Mouse (Mus musculus): ENCODE data around the gene Trp53tg5. TPM values are rescaled to one million over a fixed set of nuclear protein-coding genes. Genes with fewer than 3 reads are reported as not detected.

The Trp53tg5 gene
- polyA plus RNA-seq, 1 experiment from 2014 or later: not detected

DNA sequence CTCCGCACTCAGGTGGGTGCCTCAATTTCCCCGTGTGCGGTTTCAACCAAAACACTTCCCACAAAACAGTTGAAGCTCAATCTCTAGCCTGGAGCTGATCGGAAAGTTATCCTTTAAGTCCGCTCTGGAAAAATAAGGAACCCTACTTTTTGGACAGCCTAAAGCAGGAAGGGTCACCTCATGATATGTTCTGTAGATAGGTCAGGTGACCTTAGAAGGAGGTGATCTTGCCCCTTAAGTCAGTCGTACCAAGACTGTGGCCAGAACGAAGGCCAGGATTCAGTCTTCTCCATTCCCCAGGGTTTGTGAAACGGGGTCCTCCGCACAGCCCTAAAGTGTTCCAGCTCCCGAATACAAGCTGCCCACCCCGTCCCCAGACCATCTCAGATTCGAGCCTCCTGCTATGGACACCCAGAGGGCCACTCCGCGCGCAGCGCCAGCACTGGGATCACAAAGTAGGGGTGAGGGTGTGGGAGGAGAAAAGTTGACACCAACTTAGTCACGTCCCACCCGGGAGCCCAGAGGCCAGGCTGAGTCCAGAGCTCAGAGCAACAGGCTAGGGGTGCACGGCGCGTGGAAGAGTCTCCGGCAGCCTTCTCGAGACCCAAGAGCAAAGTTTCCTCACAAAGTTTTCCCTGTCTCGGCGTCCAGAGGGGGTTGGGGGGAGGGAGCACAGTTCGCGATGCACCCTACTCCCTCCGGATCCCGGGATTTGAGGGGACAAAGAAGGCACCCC lies 31.0 kb downstream of the Trp53tg5 start:
- Histone ChIP-seq H3K4me2 (ENCODE audit: low read depth, low read length, severe bottlenecking) (peak overlapping the region; percentile 90), H3K4me3 (ENCODE audit: low read depth, low read length) (peak overlapping the region; percentile 56), H3K27me3 (ENCODE audit: control insufficient read depth, insufficient read depth, low read length) (peaks cover 5% of the 10 kb centered on the region; the same call in 1 of the 2 replicates), H3K4me1 (replicated peaks; ENCODE audit: control insufficient read depth, insufficient read depth, low read length) (peaks cover 9% of the 10 kb centered on the region), H3K36me3 (ENCODE audit: control insufficient read depth, insufficient read depth, low read length) (no peaks in the 10 kb centered on the region), H3K9ac (ENCODE audit: low read length) (peak overlapping the region; percentile 73), H3K27ac (ENCODE audit: low read depth, low read length) (no peak overlapping the region), H3K9me3 (ENCODE audit: control insufficient read depth, low read length) (no peaks in the 10 kb centered on the region)
- peak; percentile 64 for DNase-seq (ENCODE audit: low spot score)
- WGBS: 2% methylated on average over 29 of the region's 29 CpGs
- peak; percentile 68 for ATAC-seq (replicated peaks; ENCODE audit: low FRiP score)

- H3K9me3 ChIP-seq (ENCODE audit: control insufficient read depth, low read length): no peaks in the 10 kb centered on the region
- 32% methylated on average over 7 of the region's 7 CpGs for WGBS
- peak overlapping the region; percentile 56 for H3K4me3 ChIP-seq (ENCODE audit: low read depth, low read length)
- no peak for DNase-seq (ENCODE audit: low spot score)
- no peaks in the 10 kb centered on the region for H3K36me3 ChIP-seq (ENCODE audit: control insufficient read depth, insufficient read depth, low read length)
- peak overlapping the region; percentile 90 for H3K4me2 ChIP-seq (ENCODE audit: low read depth, low read length, severe bottlenecking)
- 0 out of 2 replicates have a peak overlapping the region, but pooled peaks have one; percentile 73 for H3K9ac ChIP-seq (ENCODE audit: low read length)
- peaks cover 5% of the 10 kb centered on the region; the same call in 1 of the 2 replicates for H3K27me3 ChIP-seq (ENCODE audit: control insufficient read depth, insufficient read depth, low read length)
- no peak overlapping the region for H3K27ac ChIP-seq (ENCODE audit: low read depth, low read length)
- peaks cover 9% of the 10 kb centered on the region for H3K4me1 ChIP-seq (replicated peaks; ENCODE audit: control insufficient read depth, insufficient read depth, low read length)
- no peak for ATAC-seq (replicated peaks; ENCODE audit: low FRiP score)
These were observed 31.8 kb downstream of the Trp53tg5 start for GRCm38 (mm10) chr2:164441731-164442130.

- Histone ChIP-seq H3K27me3 (ENCODE audit: control insufficient read depth, insufficient read depth, low read length) (peaks cover 5% of the 10 kb centered on the region; the same call in 1 of the 2 replicates), H3K27ac (ENCODE audit: low read depth, low read length) (no peak overlapping the region), H3K4me2 (ENCODE audit: low read depth, low read length, severe bottlenecking) (no peak overlapping the region), H3K4me3 (ENCODE audit: low read depth, low read length) (no peak overlapping the region), H3K4me1 (replicated peaks; ENCODE audit: control insufficient read depth, insufficient read depth, low read length) (peaks cover 11% of the 10 kb centered on the region), H3K9me3 (ENCODE audit: control insufficient read depth, low read length) (no peaks in the 10 kb centered on the region), H3K36me3 (ENCODE audit: control insufficient read depth, insufficient read depth, low read length) (no peaks in the 10 kb centered on the region), H3K9ac (ENCODE audit: low read length) (no peak overlapping the region)
- ATAC-seq (replicated peaks; ENCODE audit: low FRiP score): no peak
- DNase-seq (ENCODE audit: low spot score): no peak
- 40% methylated on average over 8 of the region's 8 CpGs for WGBS
These were observed 32.4 kb downstream of the Trp53tg5 start for GRCm38 (mm10) chr2:164441155-164441554.

DNA sequence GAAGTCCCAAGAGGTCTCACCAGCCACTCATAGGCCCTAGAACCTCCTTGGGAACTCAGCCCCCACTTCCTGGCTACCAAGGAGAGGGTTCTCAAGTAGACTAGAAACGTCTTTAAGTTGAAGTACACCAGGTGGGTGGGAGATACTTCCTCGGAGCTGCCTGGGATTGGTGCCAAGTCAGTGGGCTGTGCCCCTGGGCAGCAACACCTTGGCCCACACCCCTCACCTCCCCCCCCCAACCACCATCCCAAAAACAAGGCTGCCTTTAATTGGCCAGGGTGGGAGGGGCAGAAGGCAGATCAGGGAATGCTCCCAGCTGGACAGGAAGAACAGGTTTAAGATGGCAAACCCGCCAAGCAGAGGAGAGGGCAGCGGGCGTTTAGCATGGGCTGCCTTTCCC lies 33.2 kb downstream of the Trp53tg5 start:
- Histone ChIP-seq H3K4me3 (ENCODE audit: low read depth, low read length) (no peak overlapping the region), H3K9ac (ENCODE audit: low read length) (no peak overlapping the region), H3K9me3 (ENCODE audit: control insufficient read depth, low read length) (no peaks in the 10 kb centered on the region), H3K27me3 (ENCODE audit: control insufficient read depth, insufficient read depth, low read length) (peaks cover 5% of the 10 kb centered on the region; the same call in 1 of the 2 replicates), H3K27ac (ENCODE audit: low read depth, low read length) (no peak overlapping the region), H3K4me1 (replicated peaks; ENCODE audit: control insufficient read depth, insufficient read depth, low read length) (peaks cover 11% of the 10 kb centered on the region), H3K36me3 (ENCODE audit: control insufficient read depth, insufficient read depth, low read length) (no peaks in the 10 kb centered on the region), H3K4me2 (ENCODE audit: low read depth, low read length, severe bottlenecking) (no peak overlapping the region)
- ATAC-seq (replicated peaks; ENCODE audit: low FRiP score) (no peak), DNase-seq (ENCODE audit: low spot score) (no peak)
- WGBS: 81% methylated on average over 5 of the region's 5 CpGs

GRCm38 (mm10) chr2:164439001-164439421 lies 34.5 kb downstream of the Trp53tg5 start:
- Histone ChIP-seq H3K9me3 (ENCODE audit: control insufficient read depth, low read length) (no peaks in the 10 kb centered on the region), H3K27me3 (ENCODE audit: control insufficient read depth, insufficient read depth, low read length) (peaks cover 5% of the 10 kb centered on the region; the same call in 1 of the 2 replicates), H3K36me3 (ENCODE audit: control insufficient read depth, insufficient read depth, low read length) (no peaks in the 10 kb centered on the region), H3K27ac (ENCODE audit: low read depth, low read length) (no peak overlapping the region), H3K4me1 (replicated peaks; ENCODE audit: control insufficient read depth, insufficient read depth, low read length) (peaks cover 11% of the 10 kb centered on the region), H3K4me2 (ENCODE audit: low read depth, low read length, severe bottlenecking) (no peak overlapping the region), H3K9ac (ENCODE audit: low read length) (no peak overlapping the region), H3K4me3 (ENCODE audit: low read depth, low read length) (no peak overlapping the region)
- WGBS: 84% methylated on average over 3 of the region's 3 CpGs
- DNase-seq (ENCODE audit: low spot score): no peak
- no peak for ATAC-seq (replicated peaks; ENCODE audit: low FRiP score)

DNA sequence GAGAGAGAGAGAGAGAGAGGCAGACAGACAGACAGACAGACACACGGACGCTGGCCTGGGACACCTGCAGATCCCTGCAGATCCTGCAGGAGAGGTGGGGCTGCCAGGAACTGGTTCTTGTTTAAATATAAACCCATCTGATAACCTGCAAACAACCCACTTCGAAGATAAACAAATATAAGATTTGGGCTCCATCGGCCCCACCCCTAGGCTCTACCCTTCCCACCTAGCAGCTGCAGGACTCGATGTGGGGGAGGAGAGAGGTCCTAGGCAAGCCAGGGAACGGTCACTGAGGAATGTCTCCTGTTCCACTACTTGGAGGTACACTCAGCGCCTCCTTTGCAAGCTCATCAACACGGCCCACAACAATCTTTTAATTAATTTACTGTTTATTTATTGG lies 35.3 kb downstream of the Trp53tg5 start:
- no peaks in the 10 kb centered on the region for H3K9me3 ChIP-seq (ENCODE audit: control insufficient read depth, low read length)
- DNase-seq (ENCODE audit: low spot score): no peak
- no peak overlapping the region for H3K9ac ChIP-seq (ENCODE audit: low read length)
- no peak overlapping the region for H3K4me3 ChIP-seq (ENCODE audit: low read depth, low read length)
- no peaks in the 10 kb centered on the region for H3K36me3 ChIP-seq (ENCODE audit: control insufficient read depth, insufficient read depth, low read length)
- no peak for ATAC-seq (replicated peaks; ENCODE audit: low FRiP score)
- 72% methylated on average over 8 of the region's 8 CpGs for WGBS
- H3K27me3 ChIP-seq (ENCODE audit: control insufficient read depth, insufficient read depth, low read length): peaks cover 2% of the 10 kb centered on the region; the same call in 1 of the 2 replicates
- no peak overlapping the region for H3K4me2 ChIP-seq (ENCODE audit: low read depth, low read length, severe bottlenecking)
- H3K4me1 ChIP-seq (replicated peaks; ENCODE audit: control insufficient read depth, insufficient read depth, low read length): peaks cover 6% of the 10 kb centered on the region; the same call in 1 of the 2 replicates
- no peak overlapping the region for H3K27ac ChIP-seq (ENCODE audit: low read depth, low read length)

DNA sequence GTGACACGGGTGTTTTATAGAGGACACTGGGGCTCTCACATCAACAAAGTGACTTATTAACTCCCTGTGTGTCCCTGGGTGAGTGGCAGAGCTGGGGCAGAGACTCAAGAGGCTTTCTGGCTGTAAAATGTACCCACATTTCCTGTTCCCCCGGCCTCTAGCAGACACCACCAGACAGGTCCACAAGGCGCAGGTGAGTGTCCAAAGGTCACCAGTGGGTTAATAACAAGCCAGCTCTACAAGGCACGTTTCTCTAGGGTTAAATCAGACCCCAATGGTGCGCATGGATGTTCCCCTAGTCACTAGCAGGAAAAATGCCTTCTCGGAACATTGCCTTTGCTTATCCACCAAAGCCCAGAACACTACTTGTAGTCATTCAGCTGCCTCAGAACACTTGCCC lies 35.8 kb downstream of the Trp53tg5 start:
- peaks cover 5% of the 10 kb centered on the region; the same call in 1 of the 2 replicates for H3K4me1 ChIP-seq (replicated peaks; ENCODE audit: control insufficient read depth, insufficient read depth, low read length)
- WGBS: 85% methylated on average over 6 of the region's 6 CpGs
- H3K9me3 ChIP-seq (ENCODE audit: control insufficient read depth, low read length): no peaks in the 10 kb centered on the region

DNA sequence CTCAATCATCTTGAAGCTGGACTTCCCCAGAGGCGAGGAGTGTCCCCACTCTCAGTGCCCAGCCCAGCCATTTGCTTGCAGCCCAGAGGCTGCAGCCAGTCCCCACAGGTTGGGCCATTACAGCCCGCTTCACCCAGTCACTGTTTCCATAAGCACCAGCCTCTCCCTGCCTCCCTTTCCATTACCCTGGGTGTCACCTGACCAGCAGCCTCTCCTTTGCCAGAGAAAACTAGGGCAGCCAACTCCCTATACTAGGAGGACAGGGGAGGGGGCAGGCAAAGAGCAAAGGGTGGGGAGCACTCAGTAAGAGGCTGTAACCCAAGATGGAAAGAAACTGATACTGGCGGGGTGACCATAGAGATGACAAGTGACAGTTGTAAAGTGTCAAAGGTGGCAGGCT lies 36.6 kb downstream of the Trp53tg5 start:
- no peak overlapping the region for H3K27ac ChIP-seq (ENCODE audit: low read depth, low read length)
- whole genome bisulfite sequencing: 54% methylated on average over 3 of the region's 3 CpGs
- ATAC-seq (replicated peaks; ENCODE audit: low FRiP score): no peak
- no peak overlapping the region for H3K4me2 ChIP-seq (ENCODE audit: low read depth, low read length, severe bottlenecking)
- no peaks in the 10 kb centered on the region for H3K9me3 ChIP-seq (ENCODE audit: control insufficient read depth, low read length)
- H3K4me1 ChIP-seq (replicated peaks; ENCODE audit: control insufficient read depth, insufficient read depth, low read length): peaks cover 5% of the 10 kb centered on the region; the same call in 1 of the 2 replicates
- no peaks in the 10 kb centered on the region for H3K36me3 ChIP-seq (ENCODE audit: control insufficient read depth, insufficient read depth, low read length)
- no peak overlapping the region for H3K9ac ChIP-seq (ENCODE audit: low read length)
- H3K4me3 ChIP-seq (ENCODE audit: low read depth, low read length): no peak overlapping the region
- H3K27me3 ChIP-seq (ENCODE audit: control insufficient read depth, insufficient read depth, low read length): peaks cover 2% of the 10 kb centered on the region; the same call in 1 of the 2 replicates
- DNase-seq (ENCODE audit: low spot score): no peak

More for the DNA sequence above, 35.8 kb downstream of the Trp53tg5 start:
- Histone ChIP-seq H3K9ac (ENCODE audit: low read length) (no peak overlapping the region), H3K27me3 (ENCODE audit: control insufficient read depth, insufficient read depth, low read length) (peaks cover 2% of the 10 kb centered on the region; the same call in 1 of the 2 replicates), H3K4me2 (ENCODE audit: low read depth, low read length, severe bottlenecking) (no peak overlapping the region), H3K4me3 (ENCODE audit: low read depth, low read length) (no peak overlapping the region), H3K27ac (ENCODE audit: low read depth, low read length) (no peak overlapping the region), H3K36me3 (ENCODE audit: control insufficient read depth, insufficient read depth, low read length) (no peaks in the 10 kb centered on the region)
- DNase-seq (ENCODE audit: low spot score): no peak
- ATAC-seq (replicated peaks; ENCODE audit: low FRiP score): no peak

Measured in forebrain, embryonic 11.5 days (tissue).